Mouse (Mus musculus): ENCODE data around the gene Smc6. TPM values are rescaled to one million over a fixed set of nuclear protein-coding genes. Genes with fewer than 3 reads are reported as not detected.

The Smc6 gene
- polyA plus RNA-seq, 1 experiment from 2014 or later, result 96.9 TPM

DNA sequence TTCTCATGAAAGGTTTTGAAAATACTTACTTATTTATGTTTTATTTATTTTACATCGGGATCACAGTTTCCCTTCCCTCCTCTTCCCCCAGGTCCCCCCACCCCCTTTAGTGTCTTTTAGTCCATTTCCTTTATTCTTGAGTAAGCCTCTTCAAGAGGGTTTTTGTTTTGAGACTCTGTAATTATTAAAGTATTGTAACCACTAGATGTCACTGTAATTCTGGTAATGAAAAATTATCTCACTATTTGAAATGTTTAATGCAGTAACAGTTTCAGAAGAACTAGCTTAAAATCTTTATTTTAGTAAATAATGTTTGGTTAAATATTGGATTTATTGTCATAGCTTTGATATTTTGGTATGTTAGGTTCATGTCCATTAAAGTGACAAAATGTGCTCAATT lies 48.2 kb downstream of the Smc6 start:
- 73% methylated on average over 1 of the region's 1 CpGs for WGBS

DNA sequence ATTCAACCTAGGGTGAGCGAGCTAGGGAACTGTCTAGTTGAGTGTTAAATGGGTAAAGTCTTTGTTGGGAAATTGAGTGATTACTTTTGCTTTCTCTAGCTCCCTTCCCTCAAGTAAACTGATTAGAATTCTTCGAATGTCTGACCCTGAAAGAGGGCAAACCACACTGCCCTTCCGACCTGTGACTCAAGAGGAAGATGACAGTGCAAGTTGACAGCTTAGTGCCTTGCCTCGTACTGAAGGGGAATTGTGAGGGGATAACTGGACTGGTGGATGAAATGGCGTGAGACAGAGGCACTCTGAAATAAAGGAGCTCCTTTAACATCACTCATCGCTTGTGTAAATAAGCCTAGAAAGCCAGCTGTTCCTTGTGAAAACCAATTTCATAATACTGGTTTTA lies 52.0 kb downstream of the Smc6 start:
- no peak overlapping the region for H3K9ac ChIP-seq (replicated peaks; ENCODE audit: low read depth, low read length)
- H3K4me3 ChIP-seq (ENCODE audit: low read depth, low read length), result no peak overlapping the region
- no peak overlapping the region for H3K4me2 ChIP-seq (ENCODE audit: low read depth, low read length)
- no peak overlapping the region for H3K27ac ChIP-seq (ENCODE audit: low read depth, low read length)
- H3K9me3 ChIP-seq (ENCODE audit: control insufficient read depth, low read length), result no peaks in the 10 kb centered on the region
- H3K36me3 ChIP-seq (ENCODE audit: control insufficient read depth, insufficient read depth, low read length), result peaks cover 28% of the 10 kb centered on the region
- WGBS, result 58% methylated on average over 6 of the region's 6 CpGs
- ATAC-seq (ENCODE audit: low read depth), result no peak
- H3K4me1 ChIP-seq (ENCODE audit: control insufficient read depth, insufficient read depth, low read length), result no peaks in the 10 kb centered on the region
- H3K27me3 ChIP-seq (ENCODE audit: control insufficient read depth, insufficient read depth, low read length), result no peaks in the 10 kb centered on the region

More for the DNA sequence above, 48.2 kb downstream of the Smc6 start:
- Histone ChIP-seq H3K27me3 (ENCODE audit: control insufficient read depth, insufficient read depth, low read length) (no peaks in the 10 kb centered on the region), H3K9me3 (ENCODE audit: control insufficient read depth, low read length) (no peaks in the 10 kb centered on the region), H3K27ac (ENCODE audit: low read depth, low read length) (no peak overlapping the region), H3K4me2 (ENCODE audit: low read depth, low read length) (no peak overlapping the region), H3K4me1 (ENCODE audit: control insufficient read depth, insufficient read depth, low read length) (no peaks in the 10 kb centered on the region), H3K36me3 (ENCODE audit: control insufficient read depth, insufficient read depth, low read length) (peaks cover 28% of the 10 kb centered on the region), H3K4me3 (ENCODE audit: low read depth, low read length) (no peak overlapping the region), H3K9ac (replicated peaks; ENCODE audit: low read depth, low read length) (no peak overlapping the region)
- ATAC-seq (ENCODE audit: low read depth), result no peak

GRCm38 (mm10) chr12:11324480-11324879 lies 58.8 kb downstream of the Smc6 start:
- no peak overlapping the region for H3K9ac ChIP-seq (replicated peaks; ENCODE audit: low read depth, low read length)
- H3K36me3 ChIP-seq (ENCODE audit: control insufficient read depth, insufficient read depth, low read length), result no peaks in the 10 kb centered on the region
- no peaks in the 10 kb centered on the region for H3K9me3 ChIP-seq (ENCODE audit: control insufficient read depth, low read length)
- H3K4me1 ChIP-seq (ENCODE audit: control insufficient read depth, insufficient read depth, low read length), result no peaks in the 10 kb centered on the region
- no peak for ATAC-seq (ENCODE audit: low read depth)
- H3K4me2 ChIP-seq (ENCODE audit: low read depth, low read length), result no peak overlapping the region
- no peak overlapping the region for H3K4me3 ChIP-seq (ENCODE audit: low read depth, low read length)
- WGBS, result 60% methylated on average over 4 of the region's 4 CpGs
- H3K27me3 ChIP-seq (ENCODE audit: control insufficient read depth, insufficient read depth, low read length), result no peaks in the 10 kb centered on the region
- no peak overlapping the region for H3K27ac ChIP-seq (ENCODE audit: low read depth, low read length)

- ATAC-seq (ENCODE audit: low read depth), result no peak
- Histone ChIP-seq H3K4me3 (ENCODE audit: low read depth, low read length) (no peak overlapping the region), H3K27me3 (ENCODE audit: control insufficient read depth, insufficient read depth, low read length) (no peaks in the 10 kb centered on the region), H3K27ac (ENCODE audit: low read depth, low read length) (no peak overlapping the region), H3K36me3 (ENCODE audit: control insufficient read depth, insufficient read depth, low read length) (no peaks in the 10 kb centered on the region), H3K4me1 (ENCODE audit: control insufficient read depth, insufficient read depth, low read length) (no peaks in the 10 kb centered on the region), H3K9me3 (ENCODE audit: control insufficient read depth, low read length) (no peaks in the 10 kb centered on the region), H3K9ac (replicated peaks; ENCODE audit: low read depth, low read length) (no peak overlapping the region), H3K4me2 (ENCODE audit: low read depth, low read length) (no peak overlapping the region)
- 84% methylated on average over 3 of the region's 3 CpGs for WGBS
Measured at GRCm38 (mm10) chr12:11326483-11326882, 60.8 kb downstream of the Smc6 start.

GRCm38 (mm10) chr12:11336845-11337244 lies 71.2 kb downstream of the Smc6 start:
- H3K4me1 ChIP-seq (ENCODE audit: control insufficient read depth, insufficient read depth, low read length), result no peaks in the 10 kb centered on the region
- no peak overlapping the region for H3K27ac ChIP-seq (ENCODE audit: low read depth, low read length)
- H3K36me3 ChIP-seq (ENCODE audit: control insufficient read depth, insufficient read depth, low read length), result no peaks in the 10 kb centered on the region
- no peak overlapping the region for H3K4me3 ChIP-seq (ENCODE audit: low read depth, low read length)
- ATAC-seq (ENCODE audit: low read depth), result no peak
- H3K9me3 ChIP-seq (ENCODE audit: control insufficient read depth, low read length), result no peaks in the 10 kb centered on the region
- H3K4me2 ChIP-seq (ENCODE audit: low read depth, low read length), result no peak overlapping the region
- WGBS, result 43% methylated on average over 4 of the region's 4 CpGs
- H3K27me3 ChIP-seq (ENCODE audit: control insufficient read depth, insufficient read depth, low read length), result no peaks in the 10 kb centered on the region
- no peak overlapping the region for H3K9ac ChIP-seq (replicated peaks; ENCODE audit: low read depth, low read length)

- Histone ChIP-seq H3K36me3 (ENCODE audit: control insufficient read depth, insufficient read depth, low read length) (no peaks in the 10 kb centered on the region), H3K4me3 (ENCODE audit: low read depth, low read length) (no peak overlapping the region), H3K9ac (replicated peaks; ENCODE audit: low read depth, low read length) (no peak overlapping the region), H3K9me3 (ENCODE audit: control insufficient read depth, low read length) (no peaks in the 10 kb centered on the region), H3K4me2 (ENCODE audit: low read depth, low read length) (no peak overlapping the region), H3K27me3 (ENCODE audit: control insufficient read depth, insufficient read depth, low read length) (no peaks in the 10 kb centered on the region), H3K27ac (ENCODE audit: low read depth, low read length) (no peak overlapping the region), H3K4me1 (ENCODE audit: control insufficient read depth, insufficient read depth, low read length) (no peaks in the 10 kb centered on the region)
- no peak for ATAC-seq (ENCODE audit: low read depth)
- WGBS, result 97% methylated on average over 2 of the region's 2 CpGs
Measured at GRCm38 (mm10) chr12:11338251-11338650, 72.6 kb downstream of the Smc6 start.

DNA sequence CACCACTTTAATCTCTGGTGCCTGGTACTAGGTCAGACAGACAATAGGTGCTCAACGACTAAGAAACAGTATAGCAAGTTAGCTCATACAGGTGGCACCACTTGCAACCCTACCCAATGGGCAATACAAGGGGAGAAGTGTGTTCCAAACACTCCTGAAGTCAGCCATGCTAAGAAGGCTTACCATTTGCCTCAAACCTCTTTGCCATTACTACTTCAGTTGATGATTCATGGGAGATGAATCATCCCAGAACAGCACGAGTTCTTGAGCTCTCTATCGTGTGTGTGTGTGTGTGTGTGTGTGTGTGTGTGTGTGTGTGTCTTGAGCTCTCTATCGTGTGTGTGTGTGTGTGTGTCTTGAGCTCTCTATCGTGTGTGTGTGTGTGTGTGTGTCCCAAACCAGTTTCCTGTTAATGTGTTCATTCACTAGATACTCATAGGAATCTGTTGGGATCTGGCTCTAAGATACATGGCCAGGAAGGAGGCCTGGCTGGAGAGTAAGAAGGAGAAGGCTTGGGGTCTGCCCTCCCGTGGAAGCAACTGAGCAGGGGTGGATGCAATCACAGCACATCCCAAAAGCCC lies 76.4 kb downstream of the Smc6 start:
- no peak overlapping the region for H3K9ac ChIP-seq (replicated peaks; ENCODE audit: low read depth, low read length)
- H3K27me3 ChIP-seq (ENCODE audit: control insufficient read depth, insufficient read depth, low read length), result no peaks in the 10 kb centered on the region
- ATAC-seq (ENCODE audit: low read depth), result no peak
- H3K4me3 ChIP-seq (ENCODE audit: low read depth, low read length), result no peak overlapping the region
- WGBS, result 89% methylated on average over 6 of the region's 6 CpGs
- no peak overlapping the region for H3K4me2 ChIP-seq (ENCODE audit: low read depth, low read length)
- no peaks in the 10 kb centered on the region for H3K36me3 ChIP-seq (ENCODE audit: control insufficient read depth, insufficient read depth, low read length)
- no peaks in the 10 kb centered on the region for H3K9me3 ChIP-seq (ENCODE audit: control insufficient read depth, low read length)
- H3K27ac ChIP-seq (ENCODE audit: low read depth, low read length), result no peak overlapping the region
- H3K4me1 ChIP-seq (ENCODE audit: control insufficient read depth, insufficient read depth, low read length), result no peaks in the 10 kb centered on the region

- Histone ChIP-seq H3K27ac (ENCODE audit: low read depth, low read length) (no peak overlapping the region), H3K4me2 (ENCODE audit: low read depth, low read length) (no peak overlapping the region), H3K4me3 (ENCODE audit: low read depth, low read length) (no peak overlapping the region), H3K36me3 (ENCODE audit: control insufficient read depth, insufficient read depth, low read length) (no peaks in the 10 kb centered on the region), H3K9me3 (ENCODE audit: control insufficient read depth, low read length) (no peaks in the 10 kb centered on the region), H3K27me3 (ENCODE audit: control insufficient read depth, insufficient read depth, low read length) (no peaks in the 10 kb centered on the region), H3K4me1 (ENCODE audit: control insufficient read depth, insufficient read depth, low read length) (no peaks in the 10 kb centered on the region), H3K9ac (replicated peaks; ENCODE audit: low read depth, low read length) (no peak overlapping the region)
- ATAC-seq (ENCODE audit: low read depth), result no peak
- 51% methylated on average over 2 of the region's 2 CpGs for WGBS
Measured at GRCm38 (mm10) chr12:11345963-11346362, 80.3 kb downstream of the Smc6 start.

DNA sequence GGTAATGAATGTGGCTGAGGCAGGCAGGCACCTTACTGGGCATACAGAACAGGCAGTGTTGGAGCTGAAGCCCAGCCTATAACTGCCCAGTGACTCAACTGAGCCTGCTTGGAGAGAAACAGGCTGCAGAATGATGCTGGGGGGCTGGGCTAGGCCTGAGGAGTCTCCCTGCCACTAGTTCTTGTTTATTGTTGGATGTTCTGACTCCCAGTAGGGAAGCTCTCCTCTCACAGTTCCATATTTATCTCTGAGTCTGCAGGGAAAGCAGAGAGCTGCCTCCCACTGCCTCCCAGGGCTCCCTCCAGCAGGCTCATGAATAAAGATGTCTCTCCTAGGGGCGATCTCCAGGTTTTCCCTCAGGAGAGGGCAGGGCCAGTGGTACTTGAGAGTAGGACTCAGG lies 82.7 kb downstream of the Smc6 start:
- no peak for ATAC-seq (ENCODE audit: low read depth)
- Histone ChIP-seq H3K4me2 (ENCODE audit: low read depth, low read length) (no peak overlapping the region), H3K4me3 (ENCODE audit: low read depth, low read length) (no peak overlapping the region), H3K27ac (ENCODE audit: low read depth, low read length) (no peak overlapping the region), H3K9me3 (ENCODE audit: control insufficient read depth, low read length) (no peaks in the 10 kb centered on the region), H3K4me1 (ENCODE audit: control insufficient read depth, insufficient read depth, low read length) (no peaks in the 10 kb centered on the region), H3K27me3 (ENCODE audit: control insufficient read depth, insufficient read depth, low read length) (no peaks in the 10 kb centered on the region), H3K9ac (replicated peaks; ENCODE audit: low read depth, low read length) (no peak overlapping the region), H3K36me3 (ENCODE audit: control insufficient read depth, insufficient read depth, low read length) (no peaks in the 10 kb centered on the region)
- 13% methylated on average over 1 of the region's 1 CpGs for WGBS

Data from neural tube, embryonic 14.5 days (tissue).